Mouse (Mus musculus) megakaryocyte, embryonic 14.5 days (primary cell): ENCODE measurements at regions not wholly inside any gene's neighbourhood (a gene's known extent, or its start where the extent isn't known, plus 50 kb on each side); places are given as distances from the start of the nearest gene placed in this dataset.

Source experiments
- FLI1 ChIP-seq: IDR thresholded peaks from 2 replicates; pipeline ENCODE4 v1.6.1; 2012; ENCODE audit warnings: low read length, inconsistent platforms, mixed read lengths
- GATA1 ChIP-seq: IDR thresholded peaks from 3 replicates; pipeline ENCODE4 v1.6.1; 2012; ENCODE audit warnings: mixed read lengths, low read length, inconsistent platforms, borderline replicate concordance

DNA sequence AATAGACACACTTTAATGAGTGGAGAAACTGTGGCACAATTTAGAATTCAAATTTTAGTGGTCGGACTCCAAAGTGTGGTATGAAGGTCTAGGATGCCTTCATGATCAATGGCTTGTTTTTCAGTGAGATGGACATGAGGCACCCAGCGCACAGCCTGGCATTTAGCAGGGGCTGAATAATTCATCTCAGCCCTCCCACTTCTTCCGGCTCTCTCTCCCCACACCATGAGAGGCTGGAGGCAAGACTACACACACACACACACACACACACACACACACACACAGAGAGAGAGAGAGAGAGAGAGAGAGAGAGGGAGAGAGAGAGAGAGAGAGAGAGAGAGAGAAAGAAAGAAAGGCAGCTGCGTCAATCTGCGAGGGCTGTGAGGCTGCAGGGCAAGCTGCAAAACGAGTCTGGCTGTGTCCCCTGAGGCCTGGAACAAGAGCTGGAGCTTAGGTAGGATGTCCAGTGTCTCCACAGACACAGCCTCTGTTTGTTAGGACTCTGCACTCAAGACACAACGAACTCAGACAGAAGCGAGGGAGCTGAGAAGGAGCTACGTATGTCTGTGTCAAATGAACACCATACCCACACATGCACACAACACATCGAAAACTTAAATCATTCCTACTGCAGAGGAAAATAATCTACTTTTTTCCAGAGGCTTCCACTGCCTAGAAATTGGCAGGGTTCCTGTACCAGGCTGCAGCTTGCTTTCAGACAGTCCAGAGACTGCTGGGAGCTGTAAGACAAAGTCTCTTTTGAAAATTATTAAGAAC, 295.8 kb downstream of the Gm11361 start:
- TF ChIP-seq GATA1 (no peak), FLI1 (no peak)
